Mouse (Mus musculus): ENCODE measurements around the gene Nrg4.

Nrg4 gene

GRCm38 (mm10) chr9:55326515-55327233 lies at the start of gene Nrg4, which contains the start of gene Tmem266:
Nrg4 (minus strand) TSS chr9:55326844.
Tmem266 (plus strand) TSS chr9:55326913.
- DNase-seq (ENCODE audit: inconsistent ontology term) = peak; percentile 89

- DNase-seq (ENCODE audit: inconsistent ontology term) = no peak
Observed at GRCm38 (mm10) chr9:55371908-55372307, 45.3 kb upstream of the Nrg4 start.

- DNase-seq (ENCODE audit: inconsistent ontology term) = no peak
Observed at GRCm38 (mm10) chr9:55368011-55368410, 41.4 kb upstream of the Nrg4 start.

- no peak for DNase-seq (ENCODE audit: inconsistent ontology term)
Observed at GRCm38 (mm10) chr9:55363707-55364106, 37.1 kb upstream of the Nrg4 start.

GRCm38 (mm10) chr9:55361969-55362368 lies 35.3 kb upstream of the Nrg4 start:
- peak; percentile 20 for DNase-seq (ENCODE audit: inconsistent ontology term)

- no peak for DNase-seq (ENCODE audit: inconsistent ontology term)
Observed at GRCm38 (mm10) chr9:55360861-55361260, 34.2 kb upstream of the Nrg4 start.

GRCm38 (mm10) chr9:55360372-55360771 lies 33.7 kb upstream of the Nrg4 start:
- no peak for DNase-seq (ENCODE audit: inconsistent ontology term)

- DNase-seq (ENCODE audit: inconsistent ontology term) = no peak
Observed at GRCm38 (mm10) chr9:55357164-55357563, 30.5 kb upstream of the Nrg4 start.

- no peak for DNase-seq (ENCODE audit: inconsistent ontology term)
Observed at GRCm38 (mm10) chr9:55355270-55355834, 28.7 kb upstream of the Nrg4 start.

GRCm38 (mm10) chr9:55354686-55355085 lies 28.0 kb upstream of the Nrg4 start:
- no peak for DNase-seq (ENCODE audit: inconsistent ontology term)

GRCm38 (mm10) chr9:55348664-55349063 lies 22.0 kb upstream of the Nrg4 start:
- DNase-seq (ENCODE audit: inconsistent ontology term) = no peak

- no peak for DNase-seq (ENCODE audit: inconsistent ontology term)
Observed at GRCm38 (mm10) chr9:55345332-55345731, 18.7 kb upstream of the Nrg4 start.

- no peak for DNase-seq (ENCODE audit: inconsistent ontology term)
Observed at GRCm38 (mm10) chr9:55344165-55344564, 17.5 kb upstream of the Nrg4 start.

GRCm38 (mm10) chr9:55332949-55333348 lies 6.3 kb upstream of the Nrg4 start:
- DNase-seq (ENCODE audit: inconsistent ontology term) = peak; percentile 10

- no peak for DNase-seq (ENCODE audit: inconsistent ontology term)
Observed at GRCm38 (mm10) chr9:55332476-55332875, 5.8 kb upstream of the Nrg4 start.

GRCm38 (mm10) chr9:55329401-55329800 lies 2.8 kb upstream of the Nrg4 start:
- no peak for DNase-seq (ENCODE audit: inconsistent ontology term)

- no peak for DNase-seq (ENCODE audit: inconsistent ontology term)
Observed at GRCm38 (mm10) chr9:55328151-55328918, 1.7 kb upstream of the Nrg4 start.

- DNase-seq (ENCODE audit: inconsistent ontology term) = peak; percentile 52
Observed at GRCm38 (mm10) chr9:55327234-55327615, 581 bp upstream of the Nrg4 start.

GRCm38 (mm10) chr9:55325564-55326514 lies 805 bp downstream of the Nrg4 start:
- peak; percentile 24 for DNase-seq (ENCODE audit: inconsistent ontology term)

- no peak for DNase-seq (ENCODE audit: inconsistent ontology term)
Observed at GRCm38 (mm10) chr9:55325061-55325460, 1.6 kb downstream of the Nrg4 start.

- DNase-seq (ENCODE audit: inconsistent ontology term) = no peak
Observed at GRCm38 (mm10) chr9:55324516-55324915, 2.1 kb downstream of the Nrg4 start.

- no peak for DNase-seq (ENCODE audit: inconsistent ontology term)
Observed at GRCm38 (mm10) chr9:55324085-55324484, 2.6 kb downstream of the Nrg4 start.
